Mouse (Mus musculus): ENCODE results near the gene Abl2.

Gene Abl2

DNA sequence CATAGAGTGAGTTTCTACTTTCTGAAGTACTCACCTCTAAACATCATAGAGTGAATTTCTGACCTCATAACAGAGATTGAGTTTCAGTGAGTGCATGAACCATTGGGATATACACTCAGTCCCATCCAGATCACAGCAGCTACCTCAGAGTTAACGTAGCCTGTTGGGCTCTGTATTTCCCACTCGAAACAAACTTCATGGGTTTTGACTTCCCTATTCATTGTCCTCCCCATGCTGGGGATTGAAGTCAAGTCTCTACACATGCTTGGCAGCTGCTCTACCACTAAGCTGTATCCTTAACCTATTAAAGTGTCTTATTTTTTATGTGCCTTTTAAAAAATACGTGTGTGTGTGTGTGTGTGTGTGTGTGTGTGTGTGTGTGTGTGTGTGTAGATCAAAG, 26.9 kb downstream of the Abl2 start:
- no peak for DNase-seq (ENCODE audit: low spot score)

GRCm38 (mm10) chr1:156589811-156590305, 31.3 kb downstream of the Abl2 start:
- DNase-seq (ENCODE audit: low spot score) = no peak

- DNase-seq (ENCODE audit: low spot score) = no peak
Observed at GRCm38 (mm10) chr1:156590357-156590756, 31.8 kb downstream of the Abl2 start.

- DNase-seq (ENCODE audit: low spot score) = no peak
Observed at GRCm38 (mm10) chr1:156593267-156593666, 34.7 kb downstream of the Abl2 start.

GRCm38 (mm10) chr1:156597089-156597488, 38.5 kb downstream of the Abl2 start:
- DNase-seq (ENCODE audit: low spot score) = no peak

GRCm38 (mm10) chr1:156602545-156602944, 44.0 kb downstream of the Abl2 start:
- DNase-seq (ENCODE audit: low spot score) = no peak

- no peak for DNase-seq (ENCODE audit: low spot score)
Observed at GRCm38 (mm10) chr1:156605094-156605866, 46.7 kb downstream of the Abl2 start.

DNA sequence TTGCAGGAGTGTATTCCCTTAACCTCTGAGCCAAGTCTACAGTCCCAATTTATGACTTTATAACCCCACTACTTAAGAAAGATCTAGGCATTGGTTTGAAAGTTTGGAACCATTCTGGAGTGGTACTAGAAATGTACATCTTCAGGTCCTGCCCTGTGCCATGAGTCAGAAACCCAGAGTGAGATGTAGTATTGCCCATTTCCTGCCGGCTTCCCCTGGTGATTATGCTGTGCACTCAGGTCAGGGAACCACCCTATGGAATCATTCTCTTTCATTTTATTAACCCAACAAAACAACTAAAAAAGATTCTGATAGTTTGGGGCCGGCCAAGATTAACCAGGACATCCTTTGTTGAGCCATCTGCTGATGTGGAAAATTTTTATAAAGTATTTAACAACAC, 47.4 kb downstream of the Abl2 start:
- no peak for DNase-seq (ENCODE audit: low spot score)

DNA sequence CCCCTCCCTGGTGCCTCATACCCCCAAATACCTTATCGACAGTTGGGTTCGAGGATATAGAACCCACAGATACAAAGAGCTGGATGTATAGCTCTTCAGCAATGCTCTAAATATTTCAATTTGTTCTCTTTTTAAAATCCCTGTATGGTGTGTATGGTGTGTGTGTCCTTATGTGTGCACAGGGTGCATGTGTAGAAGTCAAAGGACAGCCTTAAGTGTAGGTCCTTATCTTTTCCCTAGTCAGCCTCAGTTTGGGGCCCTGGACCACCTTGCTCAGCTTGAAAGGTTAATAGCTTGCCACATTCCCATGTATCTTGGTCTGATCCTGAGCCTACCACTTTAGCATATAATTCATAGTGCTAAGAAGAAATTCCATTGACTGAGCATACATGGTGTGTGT, 49.9 kb downstream of the Abl2 start:
- DNase-seq (ENCODE audit: low spot score) = no peak

GRCm38 (mm10) chr1:156610257-156610656, 51.7 kb downstream of the Abl2 start:
- DNase-seq (ENCODE audit: low spot score) = no peak

DNA sequence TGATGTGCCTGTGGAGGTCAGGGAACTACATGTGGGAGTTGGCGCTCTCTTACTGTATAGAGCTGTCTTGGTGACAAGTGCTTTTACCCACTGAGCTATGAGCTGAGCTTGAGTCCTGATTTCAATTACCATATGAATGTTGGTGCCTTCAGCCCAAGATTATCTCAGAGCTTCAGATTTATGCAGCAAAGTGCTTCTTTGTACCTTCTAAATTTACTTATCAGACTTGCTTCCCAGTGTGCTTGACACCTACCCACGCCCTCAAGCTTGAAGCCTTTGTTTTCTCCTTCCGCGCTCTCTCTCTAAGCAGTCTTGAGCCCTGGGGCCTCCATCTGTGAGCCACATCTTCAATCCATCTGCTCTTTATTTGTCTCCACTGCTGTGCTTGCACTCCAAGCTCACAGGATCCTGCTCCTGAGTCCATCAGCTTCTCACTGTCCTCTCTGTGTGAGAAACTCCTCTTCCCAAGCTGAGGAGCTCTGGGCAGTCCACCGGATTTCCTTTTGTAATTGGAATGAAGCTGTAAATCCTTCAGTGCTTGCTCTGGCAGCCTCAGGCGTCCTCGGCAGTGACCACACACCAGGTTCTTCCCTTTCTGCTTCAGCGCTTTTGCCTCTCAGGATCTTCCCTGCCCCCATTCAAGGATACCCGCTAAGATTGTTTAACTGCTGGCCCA, 55.4 kb downstream of the Abl2 start:
- no peak for DNase-seq (ENCODE audit: low spot score)

- DNase-seq (ENCODE audit: low spot score) = no peak
Observed at GRCm38 (mm10) chr1:156614710-156615109, 56.1 kb downstream of the Abl2 start.

GRCm38 (mm10) chr1:156615381-156616133, 57.0 kb downstream of the Abl2 start:
- no peak for DNase-seq (ENCODE audit: low spot score)

- no peak for DNase-seq (ENCODE audit: low spot score)
Observed at GRCm38 (mm10) chr1:156616989-156617598, 58.5 kb downstream of the Abl2 start.

DNA sequence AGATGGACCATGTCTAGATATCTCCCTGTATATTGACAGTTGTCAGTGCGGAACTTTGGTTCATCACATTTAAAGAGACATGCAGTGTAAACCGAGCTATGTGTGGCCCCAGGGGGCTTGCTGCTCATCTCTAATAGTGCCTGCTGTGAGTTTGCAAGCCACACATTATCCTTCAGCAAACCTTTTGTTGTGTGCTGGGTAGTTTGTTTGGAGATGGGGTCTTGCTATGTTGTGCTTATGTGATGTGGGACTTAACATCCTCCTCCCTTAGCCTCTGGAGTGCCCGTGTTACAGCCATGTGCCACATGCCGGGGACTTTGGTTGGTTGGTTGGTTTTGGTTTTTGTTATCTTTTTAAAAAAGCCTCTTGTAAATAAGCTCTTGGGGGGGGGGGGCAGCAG, 59.2 kb downstream of the Abl2 start:
- no peak for DNase-seq (ENCODE audit: low spot score)

GRCm38 (mm10) chr1:156620292-156620909, 61.8 kb downstream of the Abl2 start:
- no peak for DNase-seq (ENCODE audit: low spot score)

- DNase-seq (ENCODE audit: low spot score) = no peak
Observed at GRCm38 (mm10) chr1:156620951-156621350, 62.4 kb downstream of the Abl2 start.

- no peak for DNase-seq (ENCODE audit: low spot score)
Observed at GRCm38 (mm10) chr1:156624231-156624630, 65.6 kb downstream of the Abl2 start.

DNA sequence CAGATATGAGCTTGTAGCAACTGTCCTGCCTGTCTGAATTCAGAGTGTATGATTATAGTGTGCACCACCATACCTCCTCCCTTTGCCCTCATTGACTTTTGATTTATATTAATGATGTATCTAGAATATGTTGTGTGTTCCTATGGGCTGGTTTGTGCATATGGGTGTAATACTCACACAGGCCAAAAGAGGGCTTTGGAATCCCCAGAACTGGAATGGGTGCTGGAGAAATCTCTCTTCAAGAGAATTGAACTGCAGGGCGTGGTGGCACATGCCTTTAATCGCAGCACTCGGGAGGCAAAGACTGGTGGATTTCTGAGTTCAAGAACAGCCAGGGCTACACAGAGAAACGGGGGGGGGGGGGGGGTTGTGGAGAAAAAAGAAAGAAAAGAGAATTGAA, 68.1 kb downstream of the Abl2 start:
- no peak for DNase-seq (ENCODE audit: low spot score)

- DNase-seq (ENCODE audit: low spot score) = no peak
Observed at GRCm38 (mm10) chr1:156629984-156630383, 71.4 kb downstream of the Abl2 start.

DNA sequence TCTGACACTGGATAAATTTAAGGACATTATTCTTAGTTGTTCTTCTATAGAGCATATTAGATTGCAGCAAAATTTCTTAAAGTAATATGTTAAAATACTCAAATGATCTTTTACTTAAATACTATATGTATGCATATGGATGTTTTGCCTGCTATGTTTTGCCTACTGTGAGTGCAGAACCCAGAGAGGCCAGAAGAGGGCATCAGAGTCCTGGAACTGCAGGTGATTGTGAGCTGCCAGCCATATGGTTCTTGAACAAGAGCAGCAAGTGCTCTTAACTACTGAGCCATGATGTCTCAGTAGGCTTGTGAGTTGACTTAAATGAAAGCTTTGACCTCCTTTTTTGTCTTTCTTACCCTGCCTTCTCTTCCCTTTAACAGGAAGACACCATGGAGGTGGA, 72.4 kb downstream of the Abl2 start:
- no peak for DNase-seq (ENCODE audit: low spot score)

DNA sequence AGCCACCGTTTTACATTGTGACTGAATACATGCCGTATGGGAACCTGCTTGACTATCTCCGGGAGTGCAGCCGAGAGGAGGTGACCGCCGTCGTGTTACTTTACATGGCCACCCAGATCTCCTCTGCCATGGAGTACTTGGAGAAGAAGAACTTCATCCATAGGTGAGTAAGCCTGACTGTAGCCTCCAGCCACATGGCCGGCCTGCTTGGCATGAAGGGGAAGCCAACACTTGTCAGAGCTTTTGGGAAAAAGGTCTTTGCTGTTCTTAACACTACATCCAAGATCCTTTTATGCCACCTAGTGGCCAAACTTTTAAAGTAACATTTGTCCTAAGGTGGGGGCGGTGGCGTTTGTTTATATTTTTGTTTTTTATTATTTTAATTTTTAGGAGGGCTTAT, 74.5 kb downstream of the Abl2 start:
- DNase-seq (ENCODE audit: low spot score) = no peak

All from urinary bladder, postnatal 10 days (tissue).